Mouse (Mus musculus) heart, adult 2 months (tissue): ENCODE data around the gene Calml3.

ENCODE experiments used
- CTCF ChIP-seq: fragments of 200-600 bp; IDR thresholded peaks from 2 replicates; pipeline ENCODE4 v1.8.1; 2022; ENCODE audit warnings: antibody characterized with exemption, mild to moderate bottlenecking, moderate library complexity
- EP300 ChIP-seq: fragments of 200-500 bp; IDR thresholded peaks from 2 replicates; pipeline ENCODE4 v1.6.1; 2011; ENCODE audit warnings: low read depth, low read length, control low read depth; ENCODE audit not compliant: insufficient read depth
- POLR2A ChIP-seq: fragments of 200-500 bp; IDR thresholded peaks from 2 replicates; pipeline ENCODE4 v1.6.1; 2011; ENCODE audit warnings: mild to moderate bottlenecking, low read depth, low read length, control low read depth; ENCODE audit not compliant: insufficient read depth

DNA sequence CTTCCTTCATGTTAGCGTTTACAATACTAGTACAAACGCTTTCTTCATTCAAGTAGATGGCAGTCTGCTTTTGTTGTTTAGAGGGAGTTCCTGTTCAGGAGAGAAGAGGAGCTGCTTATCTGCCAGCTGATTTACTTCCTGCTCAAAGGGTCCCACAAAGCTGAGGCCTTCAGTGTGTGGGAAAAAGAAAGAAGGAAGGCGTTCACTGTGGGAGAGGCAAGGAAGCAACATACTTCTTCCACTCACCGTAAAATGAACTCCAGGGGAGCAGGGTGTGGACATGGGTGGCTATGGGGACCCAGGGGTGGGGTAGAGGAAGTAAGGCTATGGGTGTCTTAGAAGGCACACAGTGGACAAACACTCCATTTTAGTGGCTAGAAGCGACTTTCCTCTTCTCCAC lies 1.5 kb upstream of the Calml3 start:
- TF ChIP-seq CTCF (no peak), EP300 (no peak), POLR2A (no peak)
